Mouse (Mus musculus): Measurements from ENCODE around the gene Mast4.

Gene Mast4

GRCm38 (mm10) chr13:103241092-103241491 lies 93.2 kb downstream of the Mast4 start:
- ATAC-seq (ENCODE audit: low TSS enrichment), result no peak

GRCm38 (mm10) chr13:103239654-103240053 lies 94.6 kb downstream of the Mast4 start:
- ATAC-seq (ENCODE audit: low TSS enrichment), result no peak

GRCm38 (mm10) chr13:103238034-103238705 lies 96.1 kb downstream of the Mast4 start:
- no peak for ATAC-seq (ENCODE audit: low TSS enrichment)

- ATAC-seq (ENCODE audit: low TSS enrichment), result no peak
These were observed 102.1 kb downstream of the Mast4 start for GRCm38 (mm10) chr13:103232171-103232570.

- ATAC-seq (ENCODE audit: low TSS enrichment), result no peak
These were observed 105.2 kb downstream of the Mast4 start for GRCm38 (mm10) chr13:103229069-103229468.

- ATAC-seq (ENCODE audit: low TSS enrichment), result no peak
These were observed 108.1 kb downstream of the Mast4 start for GRCm38 (mm10) chr13:103225895-103226815.

GRCm38 (mm10) chr13:103225217-103225894 lies 108.9 kb downstream of the Mast4 start:
- ATAC-seq (ENCODE audit: low TSS enrichment), result peak; percentile 29; the same call in 1 of the 2 replicates

- ATAC-seq (ENCODE audit: low TSS enrichment), result no peak
These were observed 113.7 kb downstream of the Mast4 start for GRCm38 (mm10) chr13:103220479-103221064.

- ATAC-seq (ENCODE audit: low TSS enrichment), result no peak
These were observed 114.3 kb downstream of the Mast4 start for GRCm38 (mm10) chr13:103219999-103220398.

GRCm38 (mm10) chr13:103217486-103217885 lies 116.8 kb downstream of the Mast4 start:
- no peak for ATAC-seq (ENCODE audit: low TSS enrichment)

GRCm38 (mm10) chr13:103214506-103214905 lies 119.8 kb downstream of the Mast4 start:
- no peak for ATAC-seq (ENCODE audit: low TSS enrichment)

GRCm38 (mm10) chr13:103211953-103212352 lies 122.3 kb downstream of the Mast4 start:
- ATAC-seq (ENCODE audit: low TSS enrichment), result peak; percentile 51

- ATAC-seq (ENCODE audit: low TSS enrichment), result peak; percentile 74
These were observed 122.8 kb downstream of the Mast4 start for GRCm38 (mm10) chr13:103211501-103211941.

GRCm38 (mm10) chr13:103210746-103211145 lies 123.6 kb downstream of the Mast4 start:
- no peak for ATAC-seq (ENCODE audit: low TSS enrichment)

- ATAC-seq (ENCODE audit: low TSS enrichment), result no peak
These were observed 127.1 kb downstream of the Mast4 start for GRCm38 (mm10) chr13:103207199-103207598.

GRCm38 (mm10) chr13:103206644-103207043 lies 127.7 kb downstream of the Mast4 start:
- ATAC-seq (ENCODE audit: low TSS enrichment), result peak; percentile 15; the same call in 1 of the 2 replicates

GRCm38 (mm10) chr13:103205191-103205590 lies 129.1 kb downstream of the Mast4 start:
- ATAC-seq (ENCODE audit: low TSS enrichment), result no peak

- peak; percentile 36; the same call in 1 of the 2 replicates for ATAC-seq (ENCODE audit: low TSS enrichment)
These were observed 130.9 kb downstream of the Mast4 start for GRCm38 (mm10) chr13:103203376-103203895.

GRCm38 (mm10) chr13:103201016-103201760 lies 133.1 kb downstream of the Mast4 start:
- ATAC-seq (ENCODE audit: low TSS enrichment), result no peak

- ATAC-seq (ENCODE audit: low TSS enrichment), result peak; percentile 84
These were observed 134.3 kb downstream of the Mast4 start for GRCm38 (mm10) chr13:103199823-103200660.
